Mouse (Mus musculus): ENCODE data around the gene Aldh1b1.

Aldh1b1 gene

DNA sequence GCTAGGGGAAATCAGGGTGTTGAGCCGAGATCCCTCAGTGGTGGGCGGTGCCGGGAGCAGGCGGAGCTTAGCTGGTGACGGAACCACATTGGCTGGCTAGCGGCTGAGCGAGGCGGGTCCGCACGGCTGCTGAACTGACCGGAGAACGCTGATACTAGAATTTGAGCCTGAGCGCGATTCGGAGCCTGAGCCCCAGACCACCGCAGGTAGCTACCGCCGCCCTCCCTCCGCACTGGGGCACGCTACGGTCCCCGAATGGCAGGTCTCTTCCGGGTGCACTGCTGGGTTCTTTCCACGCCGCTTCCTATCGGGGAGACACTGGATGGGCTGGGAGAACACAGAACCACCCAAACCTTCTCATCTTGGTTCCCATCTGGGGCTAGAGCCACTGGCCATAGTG lies at the start of gene Aldh1b1:
Gene Aldh1b1, plus strand, starts transcription at position 59 of the 400 bp plus-strand sequence.
- DNase-seq: peak; percentile 58 to 72

DNA sequence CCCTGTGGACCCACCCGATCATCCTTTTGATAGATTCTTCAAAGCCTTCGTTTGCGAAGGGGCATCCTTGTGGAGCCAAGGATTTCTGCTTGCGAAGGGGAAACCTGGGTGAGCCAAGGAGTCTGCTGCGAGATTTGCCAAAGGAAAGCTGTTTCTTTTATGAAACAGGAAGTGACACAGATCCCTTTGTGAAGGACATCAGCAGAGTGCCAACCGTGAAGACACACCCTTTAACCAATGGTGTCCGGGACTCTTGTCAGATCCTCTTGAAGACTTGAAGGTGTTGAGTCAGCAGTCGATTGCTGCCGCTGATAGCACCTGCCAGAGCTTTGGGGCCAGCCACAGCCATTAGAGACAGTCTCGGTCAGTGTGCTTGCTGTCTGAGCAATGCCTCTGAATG lies 49.4 kb upstream of the Aldh1b1 start:
- no peak for DNase-seq

- no peak for DNase-seq
Observed at GRCm38 (mm10) chr4:45750477-45750876, 48.3 kb upstream of the Aldh1b1 start.

DNA sequence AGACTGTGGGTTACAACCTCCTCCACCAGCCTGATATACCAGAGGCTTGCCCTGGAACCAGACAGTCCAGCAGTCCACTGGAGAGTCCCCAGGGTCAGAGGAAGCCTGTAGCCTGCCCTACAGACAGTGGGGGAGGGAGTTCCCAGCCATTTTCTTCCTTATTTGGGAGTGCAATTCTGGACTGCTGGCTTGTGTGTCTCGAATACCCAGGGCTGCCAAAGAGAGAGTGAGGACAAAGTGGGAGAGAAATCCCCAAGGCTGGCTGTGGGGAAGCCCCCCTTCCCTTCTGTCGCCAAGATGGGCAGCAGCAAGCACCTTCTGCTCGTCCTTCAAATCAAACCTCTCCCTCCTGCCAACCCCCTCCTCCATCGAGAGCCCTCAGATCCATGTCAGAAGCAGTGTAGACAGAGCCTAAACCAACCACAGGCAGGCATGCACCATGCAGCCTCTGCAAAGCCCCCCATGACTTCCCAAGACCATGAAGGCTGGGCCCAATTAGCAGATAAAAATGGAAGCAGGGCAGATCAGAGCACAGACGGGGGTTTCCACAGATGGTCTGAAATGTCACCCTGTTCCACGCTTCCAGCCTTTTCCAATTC lies 45.5 kb upstream of the Aldh1b1 start:
- DNase-seq: no peak

- peak in 1 of 2 experiments; percentile 45 for DNase-seq
Observed at GRCm38 (mm10) chr4:45754171-45754570, 44.7 kb upstream of the Aldh1b1 start.

DNA sequence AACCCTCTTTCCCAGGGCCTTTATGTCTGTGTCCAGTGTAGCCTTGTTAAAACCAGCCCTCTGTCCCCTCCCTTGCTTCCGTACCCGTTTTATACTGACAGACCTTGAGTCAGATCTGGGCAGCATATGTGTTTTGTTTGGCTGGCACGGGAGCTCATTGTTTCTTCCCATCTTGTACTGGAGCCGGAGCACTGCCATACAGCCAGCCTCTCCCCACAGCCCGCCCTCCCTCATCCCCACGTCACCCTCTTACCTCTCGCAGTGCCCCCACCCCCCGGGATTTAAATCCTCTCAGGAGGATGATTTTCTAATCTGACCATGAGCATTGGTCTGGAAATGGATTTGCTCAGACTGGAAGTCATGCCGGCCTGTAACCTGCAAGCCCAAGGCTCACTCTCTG lies 43.7 kb upstream of the Aldh1b1 start:
- peak; percentile 80 to 81 for DNase-seq

GRCm38 (mm10) chr4:45755881-45756280 lies 42.9 kb upstream of the Aldh1b1 start:
- DNase-seq: peak; percentile 97 to 98

DNA sequence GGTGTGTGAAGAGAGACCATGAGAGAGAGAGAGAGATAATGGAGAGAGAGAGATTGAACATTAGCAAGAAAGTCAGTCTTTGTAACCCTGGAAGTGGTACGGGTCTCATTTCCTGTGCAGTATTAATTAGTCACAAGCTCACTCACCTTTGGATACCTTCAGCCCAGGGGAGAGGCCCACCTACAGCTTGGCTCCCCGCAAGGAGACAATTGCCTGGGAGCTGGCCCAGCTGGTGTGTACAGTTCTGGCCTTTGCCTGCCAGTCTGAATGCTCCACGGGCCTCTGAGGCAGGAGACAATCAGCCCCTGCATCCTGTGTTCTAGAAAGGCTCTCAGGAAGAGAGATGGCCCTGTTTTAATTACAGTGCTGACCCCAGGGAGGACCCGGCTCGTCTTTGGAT lies 40.9 kb upstream of the Aldh1b1 start:
- no peak for DNase-seq

GRCm38 (mm10) chr4:45759411-45759810 lies 39.4 kb upstream of the Aldh1b1 start:
- no peak for DNase-seq

DNA sequence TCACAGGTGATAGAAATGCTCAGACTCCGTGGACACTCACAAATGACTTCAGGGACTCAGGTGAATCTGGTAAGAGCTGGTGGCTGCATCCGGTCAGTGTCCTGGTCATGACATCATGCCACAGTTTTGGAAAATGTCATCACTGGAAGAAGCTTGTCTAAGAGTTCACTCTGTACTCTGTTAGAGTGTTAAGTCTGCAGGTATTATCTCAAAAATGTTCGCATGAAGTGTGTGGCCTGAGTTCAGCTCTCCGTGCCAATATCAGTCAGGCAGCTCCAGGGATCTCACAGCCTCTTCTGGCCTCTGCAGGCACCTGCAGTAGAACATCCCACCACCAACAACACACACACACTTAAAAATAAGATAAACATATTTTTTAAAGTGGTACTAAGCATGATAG lies 36.2 kb upstream of the Aldh1b1 start:
- no peak for DNase-seq

GRCm38 (mm10) chr4:45763288-45764140 lies 35.3 kb upstream of the Aldh1b1 start:
- DNase-seq: peak; percentile 55 to 59

DNA sequence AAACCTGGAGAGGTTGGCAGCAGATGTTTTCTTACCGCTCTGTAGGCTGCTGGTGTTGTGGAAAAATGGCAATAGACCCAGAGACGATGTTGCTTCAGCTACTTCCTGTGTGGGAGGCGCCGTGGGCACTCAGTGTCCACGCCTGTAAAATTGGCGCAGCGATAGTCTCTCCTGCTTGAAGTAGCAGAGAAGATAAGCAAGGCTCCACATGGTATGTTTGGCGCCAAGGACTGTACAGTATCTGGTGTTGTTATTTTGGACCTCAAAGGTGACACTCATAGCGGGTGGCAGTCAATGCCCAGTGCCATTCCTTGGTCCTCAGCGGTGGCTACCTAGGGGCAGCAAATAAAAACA lies 34.7 kb upstream of the Aldh1b1 start:
- no peak for DNase-seq

GRCm38 (mm10) chr4:45765121-45765564 lies 33.7 kb upstream of the Aldh1b1 start:
- peak in 1 of 2 experiments; percentile 52 for DNase-seq

- no peak for DNase-seq
Observed at GRCm38 (mm10) chr4:45765565-45766201, 33.1 kb upstream of the Aldh1b1 start.

DNA sequence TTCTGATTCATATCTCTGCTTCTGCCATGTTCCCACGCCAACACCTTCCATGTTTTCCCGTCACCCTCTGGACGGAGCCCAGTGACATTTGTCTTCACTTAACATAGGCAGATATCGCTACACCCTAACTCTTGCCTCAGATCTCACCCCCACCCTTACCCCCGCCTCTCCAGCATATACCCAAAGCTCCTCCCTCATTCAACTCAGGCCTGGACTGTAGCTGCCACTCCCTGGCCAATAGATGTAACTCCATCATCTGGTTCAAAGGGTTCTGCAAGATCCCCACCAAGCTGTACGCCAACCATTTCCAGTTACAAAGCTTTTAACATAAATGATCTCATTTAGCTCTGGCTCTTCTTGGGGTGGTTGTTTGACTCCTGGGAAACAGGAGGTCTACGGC lies 32.0 kb upstream of the Aldh1b1 start:
- no peak for DNase-seq

DNA sequence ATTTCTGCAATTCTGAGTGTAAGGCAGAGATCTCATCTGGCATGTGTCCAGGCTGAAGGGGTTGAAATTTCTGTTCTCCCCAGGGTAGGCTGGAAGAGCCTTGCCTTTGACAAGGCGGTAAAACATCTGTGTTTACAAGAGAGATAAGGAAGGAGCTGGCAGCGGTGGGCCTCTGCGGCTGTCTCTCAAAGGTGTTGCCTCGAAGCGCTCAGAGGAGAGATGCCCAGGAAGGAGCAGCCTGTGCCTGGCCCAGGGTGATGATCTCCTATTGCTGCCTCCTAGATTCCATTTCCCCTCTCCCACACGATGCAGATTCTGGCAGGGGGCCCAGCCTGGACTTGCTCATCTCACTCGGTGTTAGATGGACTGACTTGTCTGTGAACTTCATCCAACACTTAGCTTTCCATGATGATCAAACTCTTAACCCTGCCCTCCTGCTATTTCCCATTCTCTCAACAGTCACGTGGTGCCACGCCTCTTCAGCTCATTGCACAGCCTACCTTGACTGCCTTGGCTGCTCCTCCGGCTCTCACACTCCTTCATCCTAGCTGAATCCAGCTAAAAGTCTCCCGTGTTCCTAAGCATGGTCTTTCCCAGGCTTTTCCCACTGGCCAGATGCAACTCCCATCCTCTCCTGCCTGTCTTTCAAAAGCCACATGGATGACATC lies 30.8 kb upstream of the Aldh1b1 start:
- no peak for DNase-seq

GRCm38 (mm10) chr4:45769141-45769540 lies 29.7 kb upstream of the Aldh1b1 start:
- DNase-seq: no peak

- DNase-seq: no peak
Observed at GRCm38 (mm10) chr4:45769791-45770637, 28.8 kb upstream of the Aldh1b1 start.

DNA sequence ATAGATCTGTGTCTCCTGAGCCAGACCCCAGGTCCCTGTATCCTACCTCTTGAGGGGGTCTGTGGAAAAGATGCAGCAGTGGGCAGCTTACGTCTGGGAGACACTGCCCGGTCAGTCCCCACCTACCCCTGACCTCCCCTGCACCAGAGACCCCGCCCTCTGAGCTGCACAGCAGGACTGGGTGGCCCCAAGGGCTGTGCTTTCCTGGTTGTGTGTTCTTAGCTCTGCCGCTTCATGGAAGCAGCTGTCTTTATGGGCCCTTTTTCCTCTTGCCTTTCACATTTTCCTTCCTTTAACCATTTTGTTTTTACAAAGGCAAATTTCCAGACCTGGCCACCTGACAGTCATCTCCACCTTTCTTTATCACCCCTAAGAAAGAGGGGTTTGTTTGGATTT lies 28.2 kb upstream of the Aldh1b1 start:
- no peak for DNase-seq

GRCm38 (mm10) chr4:45771173-45771572 lies 27.6 kb upstream of the Aldh1b1 start:
- DNase-seq: no peak

DNA sequence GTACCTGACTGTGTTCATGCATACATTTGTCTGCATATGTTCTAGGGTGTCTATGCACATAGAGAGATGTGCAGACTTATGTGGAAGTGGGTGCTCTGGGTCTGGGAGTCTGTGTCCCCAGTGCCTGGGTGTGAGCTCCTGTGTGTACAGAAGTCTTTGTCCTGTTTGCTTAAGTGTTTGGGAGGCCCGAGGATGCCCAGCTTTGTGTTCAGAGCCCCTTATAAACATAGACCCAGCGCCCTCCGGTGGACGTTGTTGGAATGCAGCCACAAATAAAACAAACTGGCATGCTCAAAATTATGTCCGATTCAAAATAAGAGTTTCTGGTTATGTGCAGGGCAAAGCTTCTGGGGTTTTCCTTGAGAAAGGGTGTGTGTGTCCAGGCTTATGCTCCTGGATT lies 27.2 kb upstream of the Aldh1b1 start:
- DNase-seq: peak; percentile 71 to 72

GRCm38 (mm10) chr4:45783671-45784070 lies 15.2 kb upstream of the Aldh1b1 start:
- DNase-seq: no peak
